Mouse (Mus musculus): ENCODE data around the gene Atp13a3. TPM values are rescaled to one million over a fixed set of nuclear protein-coding genes. Genes with fewer than 3 reads are reported as not detected.
"Not testable (repeated sequence)": the region's sequence is repeated elsewhere in the genome, so short reads cannot be mapped to it uniquely, and the experiment has no call there.

Gene Atp13a3
- total RNA-seq, 2 experiments from 2014 or later = 38.2 to 64.9 TPM

DNA sequence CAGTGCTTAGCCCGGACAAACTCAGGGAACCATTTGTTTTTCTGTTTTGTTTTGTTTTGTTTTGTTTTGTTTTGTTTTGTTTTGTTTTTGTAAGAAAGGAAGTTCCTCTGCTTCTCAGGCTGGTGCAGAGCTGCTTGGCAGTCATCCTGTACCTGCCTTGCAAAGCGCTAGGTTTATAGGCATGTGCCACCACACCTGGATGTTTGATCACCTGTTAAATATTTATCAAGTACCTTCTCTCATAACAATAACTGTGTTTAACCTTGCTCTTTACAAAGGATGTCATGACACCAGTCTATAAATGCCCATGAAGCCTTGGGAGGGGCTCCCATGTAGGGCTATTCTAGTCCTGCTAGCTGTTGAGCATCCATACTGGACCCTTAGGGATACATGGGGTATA, 10.9 kb upstream of the Atp13a3 start:
- no peak for ATAC-seq (replicated peaks; ENCODE audit: low FRiP score, poor library complexity, severe bottlenecking)

GRCm38 (mm10) chr16:30416284-30416683, 10.5 kb upstream of the Atp13a3 start:
- ATAC-seq (replicated peaks; ENCODE audit: low FRiP score, poor library complexity, severe bottlenecking) = no peak

DNA sequence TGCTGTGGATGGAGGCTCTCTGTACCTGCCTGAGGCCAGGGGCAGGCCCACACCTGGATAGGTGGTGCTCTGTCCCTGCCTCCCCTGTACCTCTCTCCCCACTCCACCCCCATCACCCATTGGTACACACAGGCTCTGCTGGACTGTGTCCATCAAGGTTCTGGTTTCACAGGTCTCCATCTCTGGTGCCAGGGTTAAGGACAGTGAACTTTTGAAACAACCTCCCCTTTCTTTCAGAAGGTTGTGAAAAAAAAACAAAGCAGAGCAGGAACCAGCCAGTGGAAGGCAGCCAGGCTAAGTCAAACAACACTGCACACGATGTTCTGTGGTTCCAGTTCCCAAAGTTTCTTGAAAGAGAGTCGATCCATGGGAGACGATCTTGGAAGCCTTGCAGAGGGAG, 6.9 kb upstream of the Atp13a3 start:
- no peak for ATAC-seq (replicated peaks; ENCODE audit: low FRiP score, poor library complexity, severe bottlenecking)

- no peak for ATAC-seq (replicated peaks; ENCODE audit: low FRiP score, poor library complexity, severe bottlenecking)
These were observed 5.1 kb upstream of the Atp13a3 start for GRCm38 (mm10) chr16:30410914-30411313.

- peak; percentile 85 for ATAC-seq (replicated peaks; ENCODE audit: low FRiP score, poor library complexity, severe bottlenecking)
These were observed 1.7 kb upstream of the Atp13a3 start for GRCm38 (mm10) chr16:30407513-30407912.

GRCm38 (mm10) chr16:30403528-30403927, 2.2 kb downstream of the Atp13a3 start:
- ATAC-seq (replicated peaks; ENCODE audit: low FRiP score, poor library complexity, severe bottlenecking) = no peak

GRCm38 (mm10) chr16:30397127-30398057, 8.4 kb downstream of the Atp13a3 start:
- no peak for ATAC-seq (replicated peaks; ENCODE audit: low FRiP score, poor library complexity, severe bottlenecking)

- ATAC-seq (replicated peaks; ENCODE audit: low FRiP score, poor library complexity, severe bottlenecking) = no peak
These were observed 10.6 kb downstream of the Atp13a3 start for GRCm38 (mm10) chr16:30395136-30395535.

GRCm38 (mm10) chr16:30390650-30391340, 15.0 kb downstream of the Atp13a3 start:
- no peak for ATAC-seq (replicated peaks; ENCODE audit: low FRiP score, poor library complexity, severe bottlenecking)

DNA sequence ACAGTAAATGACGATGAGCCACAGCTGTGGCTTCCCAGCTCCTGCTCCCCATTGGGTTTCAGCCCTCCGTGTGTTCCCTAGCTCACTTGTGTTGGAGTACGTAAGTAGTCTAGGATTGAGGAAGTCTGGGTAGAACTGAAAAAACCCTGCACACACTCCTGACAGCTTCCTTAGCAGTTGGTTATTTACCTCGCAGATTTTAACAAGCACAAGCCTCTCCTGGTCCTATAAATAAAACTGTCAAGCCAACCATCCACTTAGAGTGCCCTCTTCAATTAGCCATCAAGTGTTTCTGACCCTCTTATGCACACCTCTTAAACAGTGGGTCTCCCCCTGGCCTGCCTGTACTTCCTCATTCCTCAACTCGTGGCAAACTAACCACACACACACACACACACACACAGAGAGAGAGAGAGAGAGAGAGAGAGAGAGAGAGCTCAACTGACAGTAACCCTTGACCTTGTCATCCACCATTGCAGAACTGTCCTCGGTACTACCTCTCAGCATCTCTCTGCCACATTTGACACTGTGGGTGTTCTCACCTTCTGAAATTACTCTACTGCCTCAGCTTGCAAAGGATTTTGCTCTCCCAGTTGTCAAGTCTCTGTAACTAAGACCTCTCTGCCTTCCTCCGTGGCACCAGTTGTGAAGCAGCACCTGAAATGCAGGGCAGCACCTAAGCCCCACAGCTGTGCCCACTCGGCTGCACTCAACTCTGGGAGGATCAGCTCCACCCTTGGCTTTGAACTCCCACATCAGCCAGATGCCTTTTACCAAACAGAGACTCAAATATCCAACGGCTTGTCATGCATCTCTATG, 15.7 kb downstream of the Atp13a3 start:
- ATAC-seq (replicated peaks; ENCODE audit: low FRiP score, poor library complexity, severe bottlenecking) = no peak

GRCm38 (mm10) chr16:30389210-30389684, 16.5 kb downstream of the Atp13a3 start:
- ATAC-seq (replicated peaks; ENCODE audit: low FRiP score, poor library complexity, severe bottlenecking) = peak; percentile 53

DNA sequence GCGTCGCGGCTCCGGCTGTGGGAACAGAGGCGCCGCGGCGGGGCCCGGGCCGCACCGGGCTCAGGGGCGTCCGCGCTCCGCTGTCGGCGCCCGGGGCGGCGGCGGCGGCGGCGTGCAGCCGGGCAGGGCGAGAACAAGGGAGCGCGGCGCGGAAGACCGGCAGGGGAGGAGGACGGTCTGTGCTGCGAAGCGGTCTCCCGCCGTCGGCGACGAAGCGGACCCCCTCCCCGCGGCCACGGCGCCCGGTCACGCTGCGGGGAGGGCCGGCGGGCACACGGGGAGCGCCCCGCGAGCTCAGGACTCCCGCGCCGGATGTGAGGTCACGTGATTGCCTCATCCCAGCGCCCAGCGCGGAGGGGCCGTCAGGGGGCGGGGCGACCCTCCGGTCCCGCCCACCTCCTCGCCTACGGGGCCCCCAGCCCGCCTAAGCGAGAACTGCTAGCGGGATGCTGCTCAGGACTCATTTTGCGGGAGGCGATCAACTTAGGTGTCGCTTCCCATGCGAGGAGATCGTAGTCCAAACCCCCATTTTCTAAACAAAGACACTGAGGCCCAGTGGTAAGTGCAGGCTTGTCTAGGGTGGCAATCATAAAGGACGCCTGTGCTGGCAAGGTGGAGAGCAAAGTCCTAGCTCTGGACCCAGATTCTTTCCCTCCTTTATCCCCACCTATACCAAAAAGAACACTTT, 17.1 kb downstream of the Atp13a3 start:
- peak; percentile 75 for ATAC-seq (replicated peaks; ENCODE audit: low FRiP score, poor library complexity, severe bottlenecking)

DNA sequence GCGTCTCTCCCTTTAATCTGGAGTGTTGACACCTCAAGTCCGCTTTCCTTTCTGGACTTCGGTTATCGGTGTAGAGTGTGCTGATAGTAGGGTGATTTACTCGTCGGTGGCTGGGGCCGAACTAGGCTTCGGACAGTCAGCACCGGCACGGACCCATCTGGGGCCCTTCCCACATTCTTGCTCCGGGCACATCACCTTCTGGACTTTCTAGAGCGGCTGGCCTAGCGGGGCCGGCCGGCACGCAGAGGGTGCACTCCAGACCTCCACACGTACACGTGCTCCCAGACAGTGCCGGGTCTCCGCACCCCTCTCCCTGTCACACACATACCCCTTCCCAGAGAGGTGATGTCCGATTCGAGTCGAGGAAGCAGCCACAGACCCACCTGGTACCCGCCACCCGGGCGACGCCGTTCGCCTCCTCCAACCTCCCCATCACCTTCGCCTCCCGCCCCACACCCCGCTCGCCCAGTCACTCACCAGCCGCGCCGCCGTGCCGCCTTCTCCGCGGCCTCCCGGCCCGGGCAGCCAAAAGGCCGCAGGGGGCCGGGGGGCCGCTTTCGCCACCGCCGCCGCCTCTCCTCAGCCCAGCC, 17.8 kb downstream of the Atp13a3 start:
- peak; percentile 44 for ATAC-seq (replicated peaks; ENCODE audit: low FRiP score, poor library complexity, severe bottlenecking)

DNA sequence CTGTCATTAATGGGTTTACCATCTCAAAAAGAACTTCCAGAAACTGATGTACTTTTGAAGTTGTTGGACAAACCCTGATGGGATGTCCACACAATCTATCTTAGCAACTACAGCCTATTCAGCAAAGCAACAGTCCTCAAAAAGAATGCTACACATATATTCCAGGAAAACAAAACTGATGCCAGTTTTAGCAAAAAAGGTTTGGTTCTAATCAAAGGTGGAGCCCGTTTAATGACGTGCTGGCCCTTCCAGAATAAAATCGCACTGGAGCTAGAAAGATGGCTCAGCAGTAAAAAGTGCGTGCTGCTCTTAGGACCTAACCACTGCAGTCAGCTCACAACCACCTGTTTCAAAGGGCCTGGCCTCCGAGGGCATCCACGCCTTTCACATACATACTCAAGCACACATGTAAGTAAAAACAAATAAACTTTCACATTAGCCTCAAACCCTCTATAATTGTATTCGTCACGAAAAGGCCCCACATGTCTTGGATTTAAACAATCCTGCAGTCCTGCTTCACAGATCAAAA, 18.8 kb downstream of the Atp13a3 start:
- ATAC-seq (replicated peaks; ENCODE audit: low FRiP score, poor library complexity, severe bottlenecking) = no peak

DNA sequence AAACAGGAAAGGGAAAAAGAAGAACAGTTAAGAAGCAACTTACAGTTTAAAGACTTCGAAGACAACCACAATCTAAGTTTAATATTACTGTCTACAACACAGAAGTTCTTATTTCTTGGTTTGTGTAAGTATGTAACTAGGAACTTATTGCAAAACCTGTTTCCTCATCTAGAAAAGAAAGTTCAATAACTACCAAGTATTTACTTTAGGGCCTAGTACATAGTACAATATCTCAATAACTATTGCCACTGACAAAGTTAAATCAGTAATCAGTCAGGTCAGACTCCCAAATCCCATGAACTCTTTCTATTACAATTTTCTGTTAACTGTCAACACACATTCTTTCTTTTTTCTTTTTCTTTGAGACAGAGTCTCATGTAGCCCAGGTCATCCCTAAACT, 20.2 kb downstream of the Atp13a3 start:
- ATAC-seq (replicated peaks; ENCODE audit: low FRiP score, poor library complexity, severe bottlenecking) = no peak

- ATAC-seq (replicated peaks; ENCODE audit: low FRiP score, poor library complexity, severe bottlenecking) = no peak
These were observed 29.5 kb downstream of the Atp13a3 start for GRCm38 (mm10) chr16:30376237-30376636.

- no peak for ATAC-seq (replicated peaks; ENCODE audit: low FRiP score, poor library complexity, severe bottlenecking)
These were observed 30.8 kb downstream of the Atp13a3 start for GRCm38 (mm10) chr16:30374927-30375326.

DNA sequence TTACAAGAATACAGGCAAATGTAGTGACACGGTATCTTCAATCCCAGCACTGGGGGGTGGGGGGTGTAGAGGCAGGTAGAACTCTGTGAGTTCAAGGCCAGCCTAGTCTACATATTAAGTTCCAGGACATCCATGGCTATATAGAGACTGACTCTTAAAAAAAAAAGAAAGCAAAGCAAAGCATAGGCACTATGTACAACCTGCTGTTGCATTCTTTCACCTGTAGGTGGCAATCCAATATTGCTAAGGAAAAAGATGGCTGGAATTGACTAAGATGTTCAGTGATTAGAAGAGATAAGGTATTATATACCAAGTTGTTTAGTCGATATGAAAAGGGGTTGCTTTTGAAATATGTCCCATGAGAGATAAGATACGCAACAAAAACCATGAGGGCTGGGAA, 31.5 kb downstream of the Atp13a3 start:
- peak; percentile 74 for ATAC-seq (replicated peaks; ENCODE audit: low FRiP score, poor library complexity, severe bottlenecking)

- not testable (repeated sequence) for ATAC-seq (replicated peaks; ENCODE audit: low FRiP score, poor library complexity, severe bottlenecking)
These were observed 32.5 kb downstream of the Atp13a3 start for GRCm38 (mm10) chr16:30373286-30373685.

Measured in erythroblast, adult 5-6 weeks (primary cell).